ENCODE assay signal across 24 mouse cellular contexts in genomic region chr13:94100361-94100760, GRCm38 (mm10). TPM values are rescaled to one million over a fixed set of nuclear protein-coding genes. Genes with fewer than 3 reads are reported as not detected.
"Had no signal": no experiment of that assay in that cellular context is flagged by ENCODE, and none has a peak within 500 bp of the region (broad histone marks: within the 10 kb centered on the region; RNA-seq: fewer than 3 reads in every experiment).

No protein-coding gene starts in this region.

- H3K9ac ChIP-seq: heart, embryonic 12.5 days; hindbrain, embryonic 12.5 days; hindbrain, embryonic 15.5 days; intestine, embryonic 15.5 days; limb, embryonic 12.5 days; liver, embryonic 13.5 days had no signal

- ATAC-seq: inflammation-experienced regulatory T-cells, adult 6 months; intestine, embryonic 15.5 days; intestine, postnatal 0 days had no signal

- H3K36me3 ChIP-seq: heart, embryonic 10.5 days; heart, embryonic 12.5 days; hindbrain, embryonic 10.5 days; hindbrain, embryonic 12.5 days; hindbrain, embryonic 15.5 days; intestine, embryonic 15.5 days; liver, embryonic 13.5 days had no signal

- H3K9me3 ChIP-seq: heart, embryonic 10.5 days; heart, embryonic 12.5 days; hindbrain, embryonic 10.5 days; hindbrain, embryonic 12.5 days; hindbrain, embryonic 15.5 days; intestine, embryonic 15.5 days; limb, embryonic 12.5 days; liver, embryonic 13.5 days had no signal

- H3K27ac ChIP-seq: gastrocnemius, adult 2 months; heart, embryonic 10.5 days; hindbrain, embryonic 10.5 days; hindbrain, embryonic 12.5 days; hindbrain, embryonic 15.5 days; intestine, embryonic 15.5 days; limb, embryonic 12.5 days; liver, embryonic 13.5 days had no signal

- H3K4me2 ChIP-seq: hindbrain, embryonic 12.5 days; hindbrain, embryonic 15.5 days; intestine, embryonic 15.5 days; limb, embryonic 12.5 days; liver, embryonic 11.5 days; liver, embryonic 13.5 days had no signal

- H3K4me1 ChIP-seq: hindbrain, embryonic 12.5 days had no signal

- DNase-seq: gastrocnemius, adult 2 months; gastrocnemius, postnatal 10 days; gastrocnemius, postnatal 25 days; heart, adult 18-20 months; heart, postnatal 10 days; heart, postnatal 4 days; kidney, adult 18-20 months; kidney, adult 8-10 months; kidney, postnatal 25 days; kidney, postnatal 4 days; layer of hippocampus, adult 9-11 months; layer of hippocampus, postnatal 36 days; liver; liver, embryonic 13.5 days had no signal

- H3K4me3 ChIP-seq: gastrocnemius, adult 2 months; heart, embryonic 10.5 days; heart, embryonic 12.5 days; hindbrain, embryonic 10.5 days; hindbrain, embryonic 12.5 days; hindbrain, embryonic 15.5 days; intestine, embryonic 15.5 days; limb, embryonic 12.5 days; liver, embryonic 13.5 days had no signal

- H3K27me3 ChIP-seq: heart, embryonic 12.5 days; hindbrain, embryonic 12.5 days; intestine, embryonic 15.5 days; limb, embryonic 12.5 days; liver, embryonic 13.5 days had no signal

RNA-seq across cellular contexts. Expression of gene Lhfpl2, which starts 42.8 kb away (rescaled TPM):
- polyA plus RNA-seq: inflammation-experienced regulatory T-cells, adult 6 months had no signal
